Mouse (Mus musculus) layer of hippocampus, postnatal 10 days (tissue): Measurements from ENCODE around the gene Pdpk1. TPM values are rescaled to one million over a fixed set of nuclear protein-coding genes. Genes with fewer than 3 reads are reported as not detected.

Experiments used
- DNase-seq, 2 experiments: peaks; one replicate each; pipeline ENCODE4 v3.0.0; 2021; ENCODE audit warnings: low spot score in 2 of 2
- total RNA-seq, 2 experiments: library from RNA; stranded (reverse); gene quantifications; 2 replicates each; pipeline ENCODE4 v1.2.3; 2021

The Pdpk1 gene
- total RNA-seq, 2 experiments from 2014 or later, result 78.4 to 90.2 TPM

- DNase-seq, result no peak
Observed at GRCm38 (mm10) chr17:24045608-24046007, 105.1 kb downstream of the Pdpk1 start.

GRCm38 (mm10) chr17:24044482-24044881, 106.2 kb downstream of the Pdpk1 start:
- DNase-seq, result no peak

GRCm38 (mm10) chr17:24037844-24038243, 112.9 kb downstream of the Pdpk1 start, which contains the start of gene Prss27:
Prss27 (plus strand) TSS chr17:24038144.
- no peak for DNase-seq

- DNase-seq, result no peak
Observed at GRCm38 (mm10) chr17:24037360-24037759, 113.4 kb downstream of the Pdpk1 start.

- DNase-seq, result no peak
Observed at GRCm38 (mm10) chr17:24036954-24037353, 113.8 kb downstream of the Pdpk1 start.

- no peak for DNase-seq
Observed at GRCm38 (mm10) chr17:24035087-24035486, 115.6 kb downstream of the Pdpk1 start.

- DNase-seq, result no peak
Observed at GRCm38 (mm10) chr17:24030551-24030950, 120.2 kb downstream of the Pdpk1 start.

GRCm38 (mm10) chr17:24029477-24029876, 121.2 kb downstream of the Pdpk1 start:
- DNase-seq, result no peak

Other genes starting within 250 kb of the Pdpk1 start
- gene Dcpp3, start 233.5 kb downstream of the Pdpk1 start, total RNA-seq, result not detected
- not detected for gene Sbp, start 209.3 kb downstream of the Pdpk1 start, total RNA-seq
- not detected for gene Sbpl, start 195.7 kb downstream of the Pdpk1 start, total RNA-seq
- under 1 TPM in 1 of 2 experiments, not detected in 1; 0.45 TPM for gene Prss30, start 170.4 kb downstream of the Pdpk1 start, total RNA-seq
- not detected for gene Prss22, start 152.8 kb downstream of the Pdpk1 start, total RNA-seq
- not detected for gene Prss27, start 112.8 kb downstream of the Pdpk1 start, total RNA-seq
- gene Kctd5, start 77.4 kb downstream of the Pdpk1 start, total RNA-seq, result 10 to 100 TPM; 71.8 to 72.0 TPM
- 10 to 100 TPM; 33.8 to 40.1 TPM for gene Amdhd2, start 12.8 kb upstream of the Pdpk1 start, total RNA-seq
- gene Atp6v0c, start 18.8 kb upstream of the Pdpk1 start, total RNA-seq, result 1,000 to 10,000 TPM; 1,281 to 1,362 TPM
- 10 to 100 TPM; 77.7 to 87.8 TPM for gene Tbc1d24, start 54.6 kb upstream of the Pdpk1 start, total RNA-seq
- gene Ntn3, start 58.6 kb upstream of the Pdpk1 start, total RNA-seq, result 10 to 100 TPM; 13.5 to 14.4 TPM
- gene Tedc2, start 69.9 kb upstream of the Pdpk1 start, total RNA-seq, result 10 to 100 TPM in 1 of 2 experiments, 1 to 10 TPM in 1; 9.1 to 13.0 TPM
- 1 to 10 TPM; 7.4 to 7.9 TPM for gene Ccnf, start 100.6 kb upstream of the Pdpk1 start, total RNA-seq
- 1 to 10 TPM; 1.5 to 1.7 TPM for gene Abca17, start 200.1 kb upstream of the Pdpk1 start, total RNA-seq
- 100 to 1,000 TPM; 118 to 120 TPM for gene Abca3, start 201.0 kb upstream of the Pdpk1 start, total RNA-seq